Mouse (Mus musculus) liver, embryonic 12.5 days (tissue): ENCODE data around the gene Rxra. TPM values are rescaled to one million over a fixed set of nuclear protein-coding genes. Genes with fewer than 3 reads are reported as not detected.

Experiments used
- ATAC-seq: fragments of 200-750 bp; cut with Nextera tagmentation; 2 replicates; pipeline ENCODE4 v1.8.0; 2017; ENCODE audit warnings: moderate number of reproducible peaks, mild to moderate bottlenecking, moderate library complexity
- H3K27ac ChIP-seq: fragments of 300-500 bp; sonication (generic); 2 replicates; pipeline ENCODE4 v1.5.1; 2016; ENCODE audit warnings: mild to moderate bottlenecking
- H3K27me3 ChIP-seq: fragments of 300-500 bp; sonication (generic); replicated peaks from 2 replicates; pipeline ENCODE4 v1.6.1; 2016; ENCODE audit warnings: mild to moderate bottlenecking, moderate library complexity
- H3K36me3 ChIP-seq: fragments of 300-500 bp; sonication (generic); 2 replicates; pipeline ENCODE4 v1.6.1; 2016; ENCODE audit warnings: mild to moderate bottlenecking, moderate library complexity
- H3K4me1 ChIP-seq: fragments of 300-500 bp; sonication (generic); 2 replicates; pipeline ENCODE4 v1.6.1; 2016
- H3K4me2 ChIP-seq: fragments of 300-500 bp; sonication (generic); 2 replicates; pipeline ENCODE4 v1.6.1; 2016; ENCODE audit warnings: mild to moderate bottlenecking, moderate library complexity
- H3K4me3 ChIP-seq: fragments of 300-500 bp; sonication (generic); 2 replicates; pipeline ENCODE4 v1.5.1; 2016; ENCODE audit warnings: mild to moderate bottlenecking, moderate library complexity
- H3K9ac ChIP-seq: fragments of 300-500 bp; sonication (generic); 2 replicates; pipeline ENCODE4 v1.6.1; 2016; ENCODE audit warnings: mild to moderate bottlenecking, moderate library complexity
- H3K9me3 ChIP-seq: fragments of 300-500 bp; sonication (generic); replicated peaks from 2 replicates; pipeline ENCODE4 v1.6.1; 2016; ENCODE audit warnings: mild to moderate bottlenecking, moderate library complexity
- whole genome bisulfite sequencing: fragments of 180-500 bp; shearing (Covaris S2); methylation state at CpG from one replicate; pipeline ENCODE4 v1.1.7; 2016; ENCODE audit not compliant: insufficient replicate concordance; 5-methylcytosine and 5-hydroxymethylcytosine counted together
- polyA plus RNA-seq: library from polyadenylated mRNA; unstranded; fragments of >200 nt; fragmentation: Nextera tagmentation; extraction: Ambion mirVana; gene quantifications from 2 replicates; pipeline ENCODE4 v1.2.1, GENCODE M21; 2016

Rxra gene
- polyA plus RNA-seq, 1 experiment from 2014 or later, result 4.2 TPM

DNA sequence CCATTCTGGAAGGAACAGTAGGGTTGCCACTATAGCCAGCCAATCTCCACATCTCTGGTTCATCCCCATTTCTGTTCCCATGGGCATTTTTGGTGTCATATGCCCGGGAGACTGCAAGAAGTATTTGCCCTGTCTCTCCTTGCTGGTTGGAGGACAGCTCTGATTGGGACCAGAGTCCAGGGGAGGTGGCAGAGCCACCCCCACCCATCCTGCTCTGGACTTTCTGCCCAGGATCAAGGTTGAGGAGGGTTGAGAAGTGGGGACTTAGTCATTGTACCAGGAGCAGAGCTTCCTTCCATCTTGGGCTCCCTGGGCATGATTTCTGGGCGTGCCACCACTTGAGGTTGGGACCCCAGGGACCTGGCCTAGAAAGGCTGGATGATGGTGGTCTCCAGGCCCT, 10.1 kb downstream of the Rxra start:
- no peak overlapping the region for H3K4me2 ChIP-seq
- H3K36me3 ChIP-seq, result no peaks in the 10 kb centered on the region
- peaks cover 62% of the 10 kb centered on the region for H3K4me1 ChIP-seq
- no peak overlapping the region for H3K9ac ChIP-seq
- no peak overlapping the region for H3K4me3 ChIP-seq
- no peaks in the 10 kb centered on the region for H3K9me3 ChIP-seq
- H3K27me3 ChIP-seq, result no peaks in the 10 kb centered on the region
- no peak overlapping the region for H3K27ac ChIP-seq
- 63% methylated on average over 2 of the region's 2 CpGs for WGBS
- ATAC-seq, result no peak

- Histone ChIP-seq H3K9ac (no peak overlapping the region), H3K27me3 (no peaks in the 10 kb centered on the region), H3K4me1 (peaks cover 69% of the 10 kb centered on the region), H3K27ac (no peak overlapping the region), H3K4me3 (no peak overlapping the region), H3K9me3 (no peaks in the 10 kb centered on the region), H3K4me2 (no peak overlapping the region), H3K36me3 (no peaks in the 10 kb centered on the region)
- ATAC-seq, result no peak
- 68% methylated on average over 1 of the region's 1 CpGs for WGBS
Measured at GRCm38 (mm10) chr2:27687041-27687440, 10.8 kb downstream of the Rxra start.

GRCm38 (mm10) chr2:27687973-27688372, 11.7 kb downstream of the Rxra start:
- Histone ChIP-seq H3K4me1 (peaks cover 78% of the 10 kb centered on the region), H3K27me3 (no peaks in the 10 kb centered on the region), H3K9me3 (no peaks in the 10 kb centered on the region), H3K4me3 (no peak overlapping the region), H3K27ac (no peak overlapping the region), H3K36me3 (no peaks in the 10 kb centered on the region), H3K4me2 (no peak overlapping the region), H3K9ac (no peak overlapping the region)
- WGBS, result 35% methylated on average over 5 of the region's 5 CpGs
- no peak for ATAC-seq

DNA sequence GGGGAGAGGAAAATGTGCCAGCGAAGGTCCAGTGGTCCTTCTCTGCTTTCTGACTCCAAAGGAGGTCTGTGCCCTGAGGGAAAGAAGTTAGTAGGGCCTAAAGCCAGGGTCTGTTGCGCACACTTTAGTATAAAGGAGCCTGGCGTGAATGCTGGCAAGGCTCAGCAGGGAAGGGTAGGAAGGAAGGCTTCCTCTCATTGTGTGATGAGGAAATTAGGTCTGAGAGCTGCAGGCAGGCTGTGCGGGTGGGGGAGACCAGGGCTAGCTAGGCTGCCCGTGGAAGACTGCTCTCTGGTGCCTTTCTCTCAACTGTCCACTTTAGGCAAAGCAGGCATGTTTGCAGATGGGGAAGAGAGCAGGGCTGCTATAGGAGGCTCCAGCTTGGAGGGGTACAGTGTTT, 14.5 kb downstream of the Rxra start:
- Histone ChIP-seq H3K27ac (peak overlapping the region; percentile 22; the same call in 1 of the 2 replicates), H3K9ac (no peak overlapping the region), H3K4me3 (no peak overlapping the region), H3K27me3 (no peaks in the 10 kb centered on the region), H3K4me2 (no peak overlapping the region), H3K4me1 (peaks cover 74% of the 10 kb centered on the region), H3K9me3 (no peaks in the 10 kb centered on the region), H3K36me3 (no peaks in the 10 kb centered on the region)
- ATAC-seq, result no peak
- 51% methylated on average over 5 of the region's 5 CpGs for WGBS

DNA sequence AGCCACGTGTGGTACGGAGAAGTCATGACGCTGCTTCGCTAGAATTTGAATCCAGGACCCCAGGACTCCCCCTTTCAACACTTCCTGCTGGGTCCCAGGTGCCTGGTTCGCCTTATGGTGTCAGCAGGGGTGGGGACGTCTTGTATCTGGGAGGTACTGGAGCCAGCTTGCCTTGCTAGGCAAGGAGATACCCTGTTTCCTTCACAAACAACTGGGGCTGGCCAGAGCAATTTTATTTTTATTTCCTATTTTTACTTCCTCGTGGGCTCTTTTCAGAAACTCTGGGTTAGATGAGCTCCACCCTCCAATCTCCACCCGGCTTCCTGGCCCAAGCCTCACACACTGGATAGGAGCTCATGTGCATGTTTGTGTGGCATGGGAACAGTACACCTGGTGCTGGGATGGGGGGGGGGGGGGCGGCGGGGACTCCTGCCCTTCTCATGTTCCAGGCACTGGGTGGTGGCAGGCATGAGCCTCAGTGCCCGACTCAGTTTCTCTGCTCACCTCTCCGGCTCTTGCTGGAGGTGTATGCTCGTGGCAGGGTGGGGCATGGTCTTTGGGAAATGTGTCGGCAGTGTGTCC, 15.0 kb downstream of the Rxra start:
- Histone ChIP-seq H3K27ac (peak overlapping the region; percentile 22; the same call in 1 of the 2 replicates), H3K27me3 (no peaks in the 10 kb centered on the region), H3K4me1 (peaks cover 73% of the 10 kb centered on the region), H3K9ac (no peak overlapping the region), H3K36me3 (no peaks in the 10 kb centered on the region), H3K4me3 (no peak overlapping the region), H3K9me3 (no peaks in the 10 kb centered on the region), H3K4me2 (no peak overlapping the region)
- 59% methylated on average over 14 of the region's 14 CpGs for WGBS
- ATAC-seq, result no peak

DNA sequence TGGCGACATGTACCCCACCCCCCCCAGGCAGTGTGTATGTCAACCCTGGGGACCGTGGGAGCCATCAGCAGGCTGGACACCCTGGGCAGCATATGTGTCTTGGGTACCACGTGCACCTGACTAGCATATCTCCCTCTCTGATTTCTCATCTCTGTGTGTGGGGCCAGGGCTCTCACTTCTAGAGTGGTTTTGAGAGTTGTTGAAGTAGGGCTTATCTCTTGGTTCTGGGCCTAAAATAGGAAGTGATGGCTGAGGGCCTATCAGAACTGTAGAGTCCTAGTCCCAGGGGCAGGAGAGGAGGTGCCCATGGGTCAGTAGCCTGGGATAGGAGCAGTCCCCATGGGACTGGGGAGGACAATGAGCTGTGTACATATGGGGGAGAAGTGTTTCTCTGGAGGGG, 16.4 kb downstream of the Rxra start:
- H3K9me3 ChIP-seq, result no peaks in the 10 kb centered on the region
- no peak overlapping the region for H3K4me3 ChIP-seq
- H3K4me2 ChIP-seq, result no peak overlapping the region
- peaks cover 66% of the 10 kb centered on the region for H3K4me1 ChIP-seq
- no peak for ATAC-seq
- H3K27ac ChIP-seq, result no peak overlapping the region
- 44% methylated on average over 3 of the region's 3 CpGs for WGBS
- no peaks in the 10 kb centered on the region for H3K36me3 ChIP-seq
- no peak overlapping the region for H3K9ac ChIP-seq
- H3K27me3 ChIP-seq, result no peaks in the 10 kb centered on the region

GRCm38 (mm10) chr2:27693684-27694083, 17.4 kb downstream of the Rxra start:
- Histone ChIP-seq H3K27ac (no peak overlapping the region; the same call in 1 of the 2 replicates), H3K27me3 (no peaks in the 10 kb centered on the region), H3K4me1 (peaks cover 64% of the 10 kb centered on the region), H3K9ac (no peak overlapping the region), H3K4me3 (no peak overlapping the region), H3K9me3 (no peaks in the 10 kb centered on the region), H3K36me3 (no peaks in the 10 kb centered on the region), H3K4me2 (no peak overlapping the region)
- ATAC-seq, result no peak
- WGBS, result 36% methylated on average over 6 of the region's 6 CpGs

DNA sequence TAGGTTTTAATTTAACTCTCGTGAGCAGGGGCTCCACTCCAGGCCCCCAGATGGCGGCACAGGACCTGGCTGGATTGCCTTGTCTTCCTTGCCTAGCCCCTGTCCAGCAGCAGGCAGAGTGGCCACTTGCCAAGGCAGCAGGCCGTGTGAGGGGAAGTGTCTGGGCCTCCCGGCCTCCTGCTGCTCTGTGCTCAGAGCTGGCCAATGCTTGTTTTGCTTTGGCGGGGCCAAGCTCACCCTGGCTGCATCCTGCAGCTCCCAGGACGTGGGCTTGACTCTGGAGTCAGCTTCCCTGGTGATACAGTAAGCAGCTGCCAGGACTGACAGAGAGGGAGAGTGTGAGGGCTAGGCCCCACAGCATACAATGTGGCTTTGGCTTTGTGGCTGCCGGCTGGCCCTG, 23.3 kb downstream of the Rxra start:
- H3K4me3 ChIP-seq, result no peak overlapping the region
- no peak overlapping the region; the same call in 1 of the 2 replicates for H3K9ac ChIP-seq
- no peaks in the 10 kb centered on the region for H3K9me3 ChIP-seq
- WGBS, result 45% methylated on average over 7 of the region's 7 CpGs
- H3K27ac ChIP-seq, result peak overlapping the region; percentile 27
- no peak for ATAC-seq
- no peaks in the 10 kb centered on the region for H3K27me3 ChIP-seq
- H3K4me2 ChIP-seq, result no peak overlapping the region
- H3K36me3 ChIP-seq, result no peaks in the 10 kb centered on the region
- peaks cover 75% of the 10 kb centered on the region for H3K4me1 ChIP-seq

- H3K4me3 ChIP-seq, result no peak overlapping the region
- H3K9me3 ChIP-seq, result no peaks in the 10 kb centered on the region
- peak overlapping the region; percentile 49; the same call in 1 of the 2 replicates for H3K27ac ChIP-seq
- ATAC-seq, result no peak
- 60% methylated on average over 3 of the region's 3 CpGs for WGBS
- H3K4me1 ChIP-seq, result peaks cover 96% of the 10 kb centered on the region
- peak overlapping the region; percentile 53; the same call in 1 of the 2 replicates for H3K4me2 ChIP-seq
- H3K27me3 ChIP-seq, result no peaks in the 10 kb centered on the region
- H3K36me3 ChIP-seq, result no peaks in the 10 kb centered on the region
- H3K9ac ChIP-seq, result 0 out of 2 replicates have a peak overlapping the region, but pooled peaks have one; percentile 3
Measured at GRCm38 (mm10) chr2:27702283-27702682, 26.0 kb downstream of the Rxra start.

DNA sequence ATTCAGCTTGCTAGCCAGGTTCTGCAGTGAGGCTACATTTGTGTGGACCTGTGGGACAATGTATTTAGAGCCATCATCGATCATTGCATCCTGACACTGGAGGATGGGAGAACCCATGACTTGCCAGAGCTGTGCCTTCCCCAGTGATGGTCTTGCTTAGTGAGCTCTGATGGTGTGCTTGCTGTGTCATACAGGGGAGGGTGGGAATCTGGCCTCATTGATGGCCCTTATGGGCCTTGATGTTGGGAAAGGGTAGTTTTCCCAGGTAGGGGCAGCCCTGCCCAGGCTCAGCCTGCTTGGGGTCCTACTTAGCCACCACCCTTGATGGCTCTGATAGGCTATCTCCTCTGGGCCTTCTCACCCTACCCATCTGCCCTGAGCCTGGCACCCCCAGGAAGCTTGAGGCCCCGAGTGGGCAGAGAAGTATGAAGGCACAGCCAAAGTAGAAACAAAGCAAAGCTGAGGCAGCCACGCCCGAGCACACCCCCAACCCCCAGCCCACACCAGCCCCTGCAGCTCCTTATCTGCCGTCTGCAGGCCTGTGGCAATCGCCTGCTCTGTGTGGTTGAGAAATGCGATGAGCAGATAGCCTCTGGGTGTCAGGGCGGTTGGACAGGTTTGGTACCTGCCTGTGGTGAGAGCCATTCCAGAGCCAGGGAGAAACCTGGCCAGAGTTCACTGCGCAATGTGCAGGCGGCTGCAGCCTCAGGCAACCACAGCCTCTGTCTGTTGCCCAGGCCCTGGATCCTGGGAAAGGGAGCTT, 26.8 kb downstream of the Rxra start:
- no peaks in the 10 kb centered on the region for H3K36me3 ChIP-seq
- H3K4me2 ChIP-seq, result peak overlapping the region; percentile 53
- WGBS, result 14% methylated on average over 10 of the region's 10 CpGs
- peaks cover 93% of the 10 kb centered on the region for H3K4me1 ChIP-seq
- H3K9me3 ChIP-seq, result no peaks in the 10 kb centered on the region
- peak overlapping the region; percentile 2; the same call in 1 of the 2 replicates for H3K9ac ChIP-seq
- H3K27ac ChIP-seq, result peak overlapping the region; percentile 49
- peak overlapping the region; percentile 18; the same call in 1 of the 2 replicates for H3K4me3 ChIP-seq
- H3K27me3 ChIP-seq, result no peaks in the 10 kb centered on the region
- peak; percentile 91 for ATAC-seq

- H3K27me3 ChIP-seq, result no peaks in the 10 kb centered on the region
- H3K4me2 ChIP-seq, result peak overlapping the region; percentile 53
- 0 out of 2 replicates have a peak, but pooled peaks have one; percentile 14 for ATAC-seq
- no peak overlapping the region for H3K4me3 ChIP-seq
- H3K9me3 ChIP-seq, result no peaks in the 10 kb centered on the region
- peak overlapping the region; percentile 49 for H3K27ac ChIP-seq
- 38% methylated on average over 9 of the region's 9 CpGs for WGBS
- H3K36me3 ChIP-seq, result no peaks in the 10 kb centered on the region
- peak overlapping the region; percentile 2; the same call in 1 of the 2 replicates for H3K9ac ChIP-seq
- H3K4me1 ChIP-seq, result peaks cover 84% of the 10 kb centered on the region
Measured at GRCm38 (mm10) chr2:27703852-27704640, 27.8 kb downstream of the Rxra start.

DNA sequence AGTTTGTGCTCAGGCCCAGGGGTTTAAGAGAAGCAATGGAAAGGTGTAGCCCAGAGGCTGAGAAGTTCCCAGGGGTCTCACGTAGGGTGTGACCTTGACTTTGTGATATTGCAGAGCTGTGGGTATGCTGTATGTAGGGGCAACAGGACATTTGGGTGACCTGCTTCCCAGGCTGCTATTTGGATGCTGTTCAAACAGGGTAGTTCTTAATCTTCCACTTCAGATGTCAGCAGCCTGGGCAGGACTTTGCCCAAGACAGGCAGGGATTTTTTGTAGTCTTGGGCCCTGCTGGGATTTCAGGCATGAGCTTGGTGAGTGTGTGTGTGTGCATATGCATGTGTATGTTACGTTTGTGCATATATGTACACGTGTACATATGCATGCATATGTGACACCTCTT, 28.4 kb downstream of the Rxra start:
- H3K4me2 ChIP-seq, result peak overlapping the region; percentile 53; the same call in 1 of the 2 replicates
- H3K4me3 ChIP-seq, result no peak overlapping the region
- no peaks in the 10 kb centered on the region for H3K36me3 ChIP-seq
- peak overlapping the region; percentile 49 for H3K27ac ChIP-seq
- ATAC-seq, result no peak
- H3K27me3 ChIP-seq, result no peaks in the 10 kb centered on the region
- peaks cover 78% of the 10 kb centered on the region for H3K4me1 ChIP-seq
- no peak overlapping the region for H3K9ac ChIP-seq
- WGBS, result 70% methylated on average over 3 of the region's 3 CpGs
- no peaks in the 10 kb centered on the region for H3K9me3 ChIP-seq
